Mouse (Mus musculus) heart, embryonic 10.5 days (tissue): ENCODE measurements around the gene Cend1. TPM values are rescaled to one million over a fixed set of nuclear protein-coding genes. Genes with fewer than 3 reads are reported as not detected.
A peak's percentile ranks its signal among the peaks of the same experiment; 100 is the strongest.

Source experiments
- DNase-seq: peaks from one replicate; pipeline ENCODE4 v3.0.0-alpha.2; 2017; ENCODE audit warnings: low spot score
- H3K27ac ChIP-seq: fragments of 300-500 bp; sonication (generic); 2 replicates; pipeline ENCODE4 v1.5.1; 2016; ENCODE audit warnings: mild to moderate bottlenecking
- H3K27me3 ChIP-seq: fragments of 300-500 bp; sonication (generic); 2 replicates; pipeline ENCODE4 v1.6.1; 2016; ENCODE audit warnings: mild to moderate bottlenecking; ENCODE audit not compliant: poor library complexity, insufficient read depth, severe bottlenecking
- H3K36me3 ChIP-seq: fragments of 300-500 bp; sonication (generic); 2 replicates; pipeline ENCODE4 v1.6.1; 2016; ENCODE audit warnings: mild to moderate bottlenecking, moderate library complexity
- H3K4me1 ChIP-seq: fragments of 300-500 bp; sonication (generic); 2 replicates; pipeline ENCODE4 v1.6.1; 2016; ENCODE audit warnings: mild to moderate bottlenecking
- H3K4me3 ChIP-seq: fragments of 300-500 bp; sonication (generic); 2 replicates; pipeline ENCODE4 v1.5.1; 2016; ENCODE audit warnings: mild to moderate bottlenecking, moderate library complexity
- H3K9me3 ChIP-seq: fragments of 300-500 bp; sonication (generic); 2 replicates; pipeline ENCODE4 v1.6.1; 2016; ENCODE audit warnings: mild to moderate bottlenecking, moderate library complexity
- WGBS: fragments of 180-500 bp; shearing (Covaris S2); methylation state at CpG from one replicate; pipeline ENCODE4 v1.1.7; 2016; 5-methylcytosine and 5-hydroxymethylcytosine counted together
- polyA plus RNA-seq: library from polyadenylated mRNA; unstranded; fragments of >200 nt; fragmentation: Nextera tagmentation; extraction: Ambion mirVana; gene quantifications from 2 replicates; pipeline ENCODE4 v1.2.1, GENCODE M21; 2016

Gene Cend1
- polyA plus RNA-seq, 1 experiment from 2014 or later, result 13.7 TPM

DNA sequence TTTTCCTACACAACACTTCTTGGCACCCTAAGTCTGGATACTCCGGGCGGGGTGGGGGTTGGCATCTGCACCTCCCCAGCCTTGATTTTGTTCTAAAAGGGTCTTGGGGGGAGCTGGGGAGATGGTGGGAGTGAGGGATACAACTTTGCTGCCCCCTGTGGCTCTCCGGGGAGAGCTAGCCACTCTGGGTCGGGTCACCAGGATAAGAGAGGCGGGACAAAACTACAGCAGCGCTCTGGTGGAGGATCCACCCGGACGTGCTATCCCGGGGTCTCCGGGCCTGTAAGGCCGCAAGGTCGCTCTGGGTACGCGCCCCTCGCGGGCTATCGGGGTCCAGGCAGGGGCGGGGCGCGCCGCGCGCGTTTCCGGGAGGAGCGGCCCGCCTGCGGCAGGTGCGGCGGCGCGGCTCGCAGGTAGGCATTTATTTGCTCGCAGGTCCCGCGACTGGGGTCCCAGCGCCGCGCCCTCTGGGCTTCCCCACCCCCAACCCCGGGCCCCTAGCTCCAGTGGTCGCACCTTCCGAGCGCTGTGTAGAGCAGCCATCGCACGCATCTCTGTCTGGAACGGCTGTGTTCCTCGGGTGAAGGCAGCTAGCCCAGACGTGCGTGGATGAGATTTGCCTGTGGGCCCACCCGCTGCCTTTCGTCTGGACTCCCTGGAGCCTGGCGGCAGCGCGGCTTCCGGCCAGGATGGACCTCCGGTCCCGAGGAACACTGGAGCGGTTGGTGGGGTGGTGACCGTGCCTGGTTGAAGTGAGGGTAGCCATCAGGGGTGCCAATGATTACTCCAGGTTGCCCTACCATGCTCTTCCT, 32.4 kb upstream of the Cend1 start:
- Histone ChIP-seq H3K36me3 (peaks cover 25% of the 10 kb centered on the region), H3K4me1 (peaks cover 58% of the 10 kb centered on the region), H3K27me3 (peaks cover 93% of the 10 kb centered on the region), H3K9me3 (no peaks in the 10 kb centered on the region), H3K4me3 (peak overlapping the region; percentile 67), H3K27ac (peak overlapping the region; percentile 85)
- no peak for DNase-seq
- WGBS, result 2% methylated on average over 59 of the region's 59 CpGs

DNA sequence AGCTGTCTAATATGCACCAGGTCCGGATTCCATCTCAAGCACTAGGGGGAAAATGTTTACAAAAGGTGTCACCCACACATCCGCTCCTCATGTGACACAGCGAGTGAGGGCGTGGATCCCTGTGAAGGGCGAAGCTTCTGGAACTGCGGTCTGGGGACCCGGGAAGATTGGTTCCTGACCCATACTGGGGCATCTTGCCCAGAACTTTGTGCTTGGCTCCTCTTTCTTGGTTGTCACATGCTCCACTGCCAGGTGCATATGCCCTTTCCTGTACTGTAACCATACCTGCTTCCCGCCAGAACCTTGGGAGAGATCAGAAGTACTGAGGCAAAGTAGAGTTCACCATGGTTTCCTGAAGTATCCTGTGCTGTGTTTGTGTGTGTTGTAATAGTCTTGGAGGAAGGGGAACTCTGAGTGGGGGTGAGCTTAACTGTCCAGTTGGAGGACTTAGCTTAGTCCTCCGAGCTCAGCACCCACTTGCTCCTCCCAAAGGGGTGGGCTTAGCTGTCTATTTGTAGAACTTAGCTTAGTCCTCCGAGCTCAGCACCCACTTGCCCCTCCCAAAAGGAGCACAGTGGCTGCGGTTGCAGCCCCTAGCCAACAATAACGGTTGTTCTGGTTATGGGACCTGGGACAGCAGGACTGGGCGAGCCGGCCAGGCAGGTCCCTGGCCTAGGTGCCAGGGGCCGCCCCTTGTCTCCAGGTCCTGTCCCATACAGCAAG, 31.3 kb upstream of the Cend1 start, which contains the start of gene Cracr2b:
Cracr2b (plus strand) TSS at position 704 of the 723 bp plus-strand sequence.
- Histone ChIP-seq H3K27ac (peak within 1 kb of the TSS; percentile 85), H3K27me3 (peaks cover 82% of the 10 kb centered on the region)
- 67% methylated on average over 15 of the region's 15 CpGs for WGBS

DNA sequence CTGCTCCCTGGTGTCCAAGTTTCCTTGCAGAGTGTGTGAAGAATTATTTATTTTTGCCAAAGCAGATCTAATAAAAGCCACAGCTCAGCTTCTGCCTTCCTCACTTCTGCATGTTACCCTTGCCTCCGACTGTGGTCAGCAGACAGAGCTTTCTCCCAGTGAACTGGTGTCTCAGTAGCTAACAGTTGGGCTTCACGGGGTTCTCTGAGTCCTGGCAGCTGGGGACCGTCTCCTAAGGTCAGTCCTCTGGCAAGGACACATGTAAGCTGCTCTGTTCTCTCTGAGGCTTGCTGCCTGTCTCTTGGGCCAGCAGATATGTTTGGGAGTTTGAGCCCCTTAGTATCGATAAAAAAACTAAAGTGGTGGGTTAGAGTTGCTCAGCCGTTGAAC, 30.7 kb upstream of the Cend1 start:
- H3K36me3 ChIP-seq, result peaks cover 25% of the 10 kb centered on the region
- H3K9me3 ChIP-seq, result no peaks in the 10 kb centered on the region
- no peak overlapping the region for H3K27ac ChIP-seq
- WGBS, result 66% methylated on average over 5 of the region's 5 CpGs
- H3K4me3 ChIP-seq, result no peak overlapping the region
- DNase-seq, result no peak
- H3K27me3 ChIP-seq, result peaks cover 76% of the 10 kb centered on the region
- peaks cover 59% of the 10 kb centered on the region for H3K4me1 ChIP-seq

More for the DNA sequence above, 31.3 kb upstream of the Cend1 start, which contains the start of gene Cracr2b:
- DNase-seq, result no peak
- Histone ChIP-seq H3K36me3 (peaks cover 25% of the 10 kb centered on the region), H3K9me3 (no peaks in the 10 kb centered on the region), H3K4me3 (peak within 1 kb of the TSS; percentile 67), H3K4me1 (peaks cover 59% of the 10 kb centered on the region)

DNA sequence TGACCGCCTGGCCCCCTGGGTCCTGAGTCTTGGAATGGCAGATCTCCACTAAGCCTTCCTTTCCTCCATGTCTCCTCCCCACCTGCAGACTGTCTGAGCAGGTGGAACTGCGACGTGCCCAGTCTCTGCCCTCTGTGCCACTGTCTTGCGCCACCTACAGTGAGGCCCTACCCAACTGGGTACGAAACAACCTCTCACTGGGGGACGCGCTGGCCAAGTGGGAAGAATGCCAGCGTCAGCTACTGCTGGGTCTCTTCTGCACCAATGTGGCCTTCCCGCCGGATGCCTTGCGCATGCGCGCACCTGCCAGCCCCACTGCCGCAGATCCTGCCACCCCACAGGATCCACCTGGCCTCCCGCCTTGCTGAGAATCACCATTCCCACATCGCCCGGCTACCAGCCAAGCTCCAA, 30.0 kb upstream of the Cend1 start:
- Histone ChIP-seq H3K9me3 (no peaks in the 10 kb centered on the region), H3K4me1 (peaks cover 59% of the 10 kb centered on the region), H3K36me3 (peaks cover 25% of the 10 kb centered on the region), H3K27ac (no peak overlapping the region), H3K27me3 (peaks cover 69% of the 10 kb centered on the region), H3K4me3 (no peak overlapping the region)
- DNase-seq, result no peak
- WGBS, result 83% methylated on average over 17 of the region's 17 CpGs

DNA sequence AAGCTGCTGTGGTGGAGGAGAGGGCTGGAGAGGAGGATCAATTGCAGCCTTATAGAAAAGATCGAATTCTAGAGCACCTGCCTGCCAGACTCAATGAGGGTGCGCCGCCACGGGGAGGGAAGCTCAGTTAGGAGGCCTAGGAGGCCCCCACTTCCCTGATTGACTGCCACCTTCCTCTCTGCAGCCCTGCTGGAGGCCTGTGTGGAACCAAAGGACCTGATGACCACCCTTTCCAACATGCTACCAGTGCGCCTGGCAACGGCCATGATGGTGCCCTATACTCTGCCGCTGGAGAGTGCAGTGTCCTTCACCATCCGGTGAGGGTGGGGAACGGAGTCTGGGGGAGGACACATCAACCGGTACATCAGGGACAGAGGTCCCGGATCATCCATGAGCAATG, 29.4 kb upstream of the Cend1 start:
- no peak overlapping the region for H3K4me3 ChIP-seq
- 82% methylated on average over 11 of the region's 11 CpGs for WGBS
- peaks cover 25% of the 10 kb centered on the region for H3K36me3 ChIP-seq
- peaks cover 53% of the 10 kb centered on the region for H3K4me1 ChIP-seq
- H3K27me3 ChIP-seq, result peaks cover 63% of the 10 kb centered on the region
- no peak overlapping the region for H3K27ac ChIP-seq
- DNase-seq, result no peak
- H3K9me3 ChIP-seq, result no peaks in the 10 kb centered on the region

DNA sequence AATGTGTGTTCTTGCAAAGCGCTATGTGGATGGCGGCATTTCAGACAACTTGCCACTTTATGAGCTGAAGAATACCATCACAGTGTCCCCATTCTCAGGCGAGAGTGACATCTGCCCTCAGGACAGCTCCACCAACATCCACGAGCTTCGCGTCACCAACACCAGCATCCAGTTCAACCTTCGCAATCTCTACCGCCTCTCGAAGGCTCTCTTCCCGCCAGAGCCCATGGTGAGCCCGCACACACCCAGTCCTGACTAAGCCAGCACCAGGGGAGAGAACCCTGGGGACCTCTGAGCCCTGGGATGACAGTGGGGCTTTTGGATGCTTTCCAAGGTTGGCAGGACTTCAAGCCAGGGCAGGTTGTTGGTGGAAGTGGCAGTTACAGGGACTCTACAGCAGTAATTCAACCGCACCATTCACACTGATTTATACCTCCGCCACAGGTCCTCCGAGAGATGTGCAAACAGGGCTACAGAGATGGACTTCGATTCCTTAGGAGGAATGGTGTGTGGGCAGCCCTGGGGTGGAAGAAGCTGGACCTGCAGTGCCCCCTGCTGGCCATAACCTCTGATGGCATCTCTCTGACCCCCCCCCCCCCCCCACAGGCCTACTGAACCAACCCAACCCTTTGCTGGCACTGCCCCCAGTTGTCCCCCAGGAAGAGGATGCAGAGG, 28.8 kb upstream of the Cend1 start:
- peaks cover 49% of the 10 kb centered on the region for H3K4me1 ChIP-seq
- DNase-seq, result no peak
- H3K27me3 ChIP-seq, result peaks cover 57% of the 10 kb centered on the region
- no peaks in the 10 kb centered on the region for H3K9me3 ChIP-seq
- no peak overlapping the region for H3K27ac ChIP-seq
- WGBS, result 78% methylated on average over 15 of the region's 15 CpGs
- no peak overlapping the region for H3K4me3 ChIP-seq
- H3K36me3 ChIP-seq, result peaks cover 25% of the 10 kb centered on the region

DNA sequence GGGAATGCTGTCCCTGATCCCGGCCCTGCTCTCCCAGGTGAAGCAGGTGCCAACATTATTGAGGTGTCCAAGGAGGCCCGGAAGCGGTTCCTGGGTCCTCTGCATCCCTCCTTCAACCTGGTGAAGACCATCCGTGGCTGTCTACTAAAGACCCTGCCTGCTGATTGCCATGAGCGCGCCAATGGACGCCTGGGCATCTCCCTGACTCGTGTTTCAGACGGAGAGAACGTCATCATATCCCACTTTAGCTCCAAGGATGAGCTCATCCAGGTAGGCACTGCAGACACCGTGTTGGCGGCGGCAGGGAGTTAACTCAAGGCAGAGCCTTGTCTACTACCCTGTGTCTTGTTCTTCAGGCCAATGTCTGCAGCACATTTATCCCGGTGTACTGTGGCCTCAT, 27.9 kb upstream of the Cend1 start:
- Histone ChIP-seq H3K4me3 (no peak overlapping the region), H3K4me1 (peaks cover 46% of the 10 kb centered on the region), H3K36me3 (peaks cover 27% of the 10 kb centered on the region), H3K9me3 (no peaks in the 10 kb centered on the region), H3K27me3 (peaks cover 48% of the 10 kb centered on the region), H3K27ac (no peak overlapping the region)
- DNase-seq, result no peak
- 86% methylated on average over 14 of the region's 14 CpGs for WGBS

DNA sequence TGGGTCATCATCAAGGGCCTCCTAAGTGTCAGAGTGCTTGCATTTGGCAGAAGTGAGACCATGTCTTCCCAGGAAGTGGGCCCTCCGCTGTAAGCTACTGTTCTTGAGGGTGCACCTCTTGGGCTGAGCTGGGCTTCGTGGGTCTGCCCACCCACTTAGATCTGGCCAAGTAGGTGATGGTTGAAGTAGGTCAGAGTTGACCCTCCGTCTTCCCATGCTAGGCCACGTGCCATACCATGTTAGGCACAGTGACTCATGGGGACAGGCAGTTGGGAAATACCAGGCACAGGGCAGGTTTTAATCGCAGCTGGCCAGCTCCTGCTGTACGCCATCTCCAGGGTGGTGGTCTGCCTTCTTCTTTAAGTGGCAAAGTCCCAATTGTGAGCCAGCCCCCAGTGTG, 27.4 kb upstream of the Cend1 start:
- Histone ChIP-seq H3K27ac (no peak overlapping the region), H3K36me3 (peaks cover 32% of the 10 kb centered on the region), H3K4me1 (peaks cover 41% of the 10 kb centered on the region), H3K27me3 (peaks cover 43% of the 10 kb centered on the region), H3K9me3 (no peaks in the 10 kb centered on the region), H3K4me3 (no peak overlapping the region)
- 84% methylated on average over 6 of the region's 6 CpGs for WGBS
- no peak for DNase-seq

DNA sequence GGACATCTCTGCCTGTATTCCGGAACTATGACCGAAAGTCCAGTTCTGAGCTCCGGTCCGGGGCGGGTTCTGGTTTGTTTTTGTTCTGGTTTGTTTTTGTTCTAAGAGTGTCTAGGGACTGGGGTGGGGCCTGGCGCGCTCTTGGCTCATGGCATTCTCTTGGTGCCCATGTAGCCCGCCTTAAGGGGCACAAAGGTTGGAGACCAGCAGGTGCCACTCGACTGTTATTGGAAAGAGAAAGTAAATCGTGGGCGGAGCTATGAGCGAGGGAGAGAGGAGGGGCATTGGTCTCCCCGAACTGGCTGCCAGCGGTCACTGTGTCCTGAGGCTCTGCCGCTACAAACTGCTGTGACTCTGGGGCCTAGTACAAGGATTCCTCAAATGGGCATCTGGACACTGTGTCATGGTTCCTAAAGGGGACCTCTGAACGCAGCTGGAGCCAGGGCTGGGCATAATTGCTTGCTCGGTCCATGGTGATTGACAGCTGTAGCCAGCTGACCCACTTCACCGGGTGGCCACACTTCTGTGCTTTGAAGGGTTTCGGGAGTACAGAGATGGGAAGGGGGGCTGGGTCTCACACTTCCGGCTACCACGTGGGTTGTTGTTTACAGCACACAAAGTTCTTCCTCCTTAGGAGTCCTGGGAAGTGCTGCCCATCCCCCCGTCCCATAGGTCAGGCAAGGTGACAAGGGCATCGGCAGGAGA, 26.5 kb upstream of the Cend1 start:
- Histone ChIP-seq H3K27me3 (peaks cover 34% of the 10 kb centered on the region), H3K36me3 (peaks cover 42% of the 10 kb centered on the region), H3K27ac (peak overlapping the region; percentile 87), H3K4me3 (peak overlapping the region; percentile 82), H3K9me3 (no peaks in the 10 kb centered on the region), H3K4me1 (peaks cover 32% of the 10 kb centered on the region)
- DNase-seq, result peak; percentile 88
- 2% methylated on average over 23 of the region's 23 CpGs for WGBS

DNA sequence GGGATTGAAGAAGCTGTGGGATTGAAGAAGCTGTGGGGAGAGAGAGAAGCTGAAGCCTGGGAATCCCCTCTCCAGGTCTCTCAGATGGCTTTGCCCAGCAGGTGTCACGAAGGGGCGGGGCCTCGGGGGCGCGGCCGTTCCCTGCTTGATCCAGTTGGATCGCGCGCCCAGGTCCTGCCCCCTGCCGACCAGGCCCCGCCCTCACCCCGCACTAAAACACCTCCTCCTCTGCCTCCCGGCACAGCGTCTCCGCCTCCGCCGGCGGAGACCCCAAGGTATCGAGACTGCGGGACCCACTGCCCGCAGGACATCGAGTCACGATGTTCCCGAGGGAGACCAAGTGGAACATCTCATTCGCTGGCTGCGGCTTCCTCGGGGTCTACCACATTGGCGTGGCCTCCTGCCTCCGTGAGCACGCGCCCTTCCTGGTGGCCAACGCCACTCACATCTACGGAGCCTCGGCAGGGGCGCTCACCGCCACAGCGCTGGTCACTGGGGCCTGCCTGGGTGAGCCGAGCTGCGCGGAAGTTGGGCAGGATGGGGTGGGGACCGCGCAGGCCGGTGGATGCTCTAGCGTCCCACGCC, 25.8 kb upstream of the Cend1 start, which contains the start of gene Pnpla2:
Pnpla2 (plus strand) TSS at position 232 of the 585 bp plus-strand sequence.
- WGBS, result under 1% methylated on average over 43 of the region's 45 CpGs
- Histone ChIP-seq H3K9me3 (no peaks in the 10 kb centered on the region), H3K27ac (peak within 1 kb of the TSS; percentile 87), H3K4me3 (peak within 1 kb of the TSS; percentile 82), H3K4me1 (peaks cover 30% of the 10 kb centered on the region), H3K36me3 (peaks cover 49% of the 10 kb centered on the region), H3K27me3 (peaks cover 27% of the 10 kb centered on the region)
- peak; percentile 97 for DNase-seq

DNA sequence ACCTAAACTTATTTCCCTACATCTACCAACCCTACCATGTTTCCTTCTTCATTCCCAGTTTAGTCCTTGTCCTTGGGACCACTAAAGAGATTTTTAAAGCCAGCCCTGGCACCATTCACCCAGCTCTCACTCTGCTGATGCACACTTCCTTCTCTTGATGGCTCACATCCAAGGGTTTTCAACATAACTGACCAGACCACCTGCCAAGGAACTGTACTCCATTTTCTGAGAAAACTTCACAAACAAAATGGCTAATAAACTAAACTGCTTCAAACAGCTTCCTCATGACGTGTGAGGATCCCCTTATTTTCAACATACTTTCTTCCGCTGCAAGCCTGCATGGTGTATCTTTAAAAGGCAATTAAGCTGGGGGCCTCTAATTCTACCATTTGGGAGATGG, 24.3 kb upstream of the Cend1 start:
- DNase-seq, result no peak
- H3K27ac ChIP-seq, result no peak overlapping the region
- H3K27me3 ChIP-seq, result peaks cover 12% of the 10 kb centered on the region
- H3K4me1 ChIP-seq, result peaks cover 34% of the 10 kb centered on the region
- H3K9me3 ChIP-seq, result no peaks in the 10 kb centered on the region
- H3K36me3 ChIP-seq, result peaks cover 51% of the 10 kb centered on the region
- WGBS, result 78% methylated on average over 2 of the region's 2 CpGs
- H3K4me3 ChIP-seq, result no peak overlapping the region

DNA sequence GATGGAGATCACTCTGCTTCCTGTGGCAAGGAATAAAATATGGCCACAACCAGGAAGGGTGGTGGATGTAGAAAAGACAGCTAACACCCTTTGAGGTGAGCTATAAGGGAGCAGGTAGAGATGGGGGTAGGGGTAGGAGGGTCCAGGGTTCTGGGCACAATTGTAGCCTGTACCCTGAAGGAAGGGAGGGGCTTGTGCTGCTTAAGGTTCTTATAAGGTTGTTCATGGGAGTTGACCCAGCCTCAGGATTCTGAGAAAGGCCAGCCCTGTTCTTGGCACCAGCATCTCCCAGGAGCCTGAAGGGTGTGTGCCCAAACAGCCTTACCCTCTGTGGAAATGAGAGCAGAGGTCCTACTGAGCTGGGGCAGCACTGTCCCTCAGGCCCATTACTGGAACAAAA, 22.6 kb upstream of the Cend1 start:
- no peaks in the 10 kb centered on the region for H3K27me3 ChIP-seq
- H3K9me3 ChIP-seq, result no peaks in the 10 kb centered on the region
- DNase-seq, result no peak
- peaks cover 36% of the 10 kb centered on the region for H3K4me1 ChIP-seq
- H3K4me3 ChIP-seq, result no peak overlapping the region
- H3K36me3 ChIP-seq, result peaks cover 42% of the 10 kb centered on the region
- no peak overlapping the region for H3K27ac ChIP-seq
